Mouse (Mus musculus): ENCODE measurements around the gene Shld2. TPM values are rescaled to one million over a fixed set of nuclear protein-coding genes. Genes with fewer than 3 reads are reported as not detected.
A peak's percentile ranks its signal among the peaks of the same experiment; 100 is the strongest.

The Shld2 gene
- 10 to 100 TPM; 14.1 to 15.5 TPM for total RNA-seq (2021)

DNA sequence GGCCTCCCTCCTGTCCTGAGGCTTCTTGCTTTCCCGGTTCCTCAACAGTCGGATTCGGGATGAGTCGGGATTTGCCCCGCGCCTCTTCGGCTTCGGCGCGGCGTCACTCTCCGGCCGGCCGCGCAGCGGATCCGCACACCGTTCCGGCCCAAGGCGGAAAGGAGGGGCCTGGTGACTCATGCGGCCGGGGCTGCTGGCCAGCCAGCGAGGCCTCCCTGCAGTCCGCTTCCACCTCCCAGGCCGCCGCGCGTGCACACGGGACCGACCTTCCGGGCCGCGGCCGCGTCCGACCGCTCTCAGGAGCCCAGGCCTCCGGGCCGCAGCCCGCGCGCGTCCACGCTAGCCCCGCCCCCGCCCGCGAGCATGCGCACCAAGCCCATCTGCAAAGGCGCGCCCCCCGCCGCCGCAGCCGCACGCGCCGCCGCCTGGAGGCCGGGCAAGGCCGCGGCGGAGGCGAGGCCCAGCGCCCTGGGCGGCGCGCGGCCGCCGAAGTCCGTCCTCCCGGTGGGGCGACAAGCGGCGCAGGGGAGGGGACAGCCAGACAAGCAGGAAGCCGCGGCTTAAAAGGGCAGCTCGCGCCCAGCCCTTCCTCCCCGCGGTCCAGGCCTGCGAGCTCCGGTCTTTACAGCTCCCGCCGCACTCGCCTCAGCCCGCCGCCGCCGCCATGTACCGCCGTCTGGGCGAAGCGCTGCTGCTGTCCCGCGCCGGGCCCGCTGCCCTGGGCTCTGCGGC is at the start of gene Shld2, which contains the start of gene Glud1:
TSS of gene Shld2 (minus strand) at position 260 of the 732 bp plus-strand sequence.
TSS of gene Glud1 (plus strand) at position 494 of the 732 bp plus-strand sequence.
- DNase-seq (ENCODE audit: extremely low spot score in 1 of 2, low spot score in 1 of 2) = peak; percentile 87 to 90

DNA sequence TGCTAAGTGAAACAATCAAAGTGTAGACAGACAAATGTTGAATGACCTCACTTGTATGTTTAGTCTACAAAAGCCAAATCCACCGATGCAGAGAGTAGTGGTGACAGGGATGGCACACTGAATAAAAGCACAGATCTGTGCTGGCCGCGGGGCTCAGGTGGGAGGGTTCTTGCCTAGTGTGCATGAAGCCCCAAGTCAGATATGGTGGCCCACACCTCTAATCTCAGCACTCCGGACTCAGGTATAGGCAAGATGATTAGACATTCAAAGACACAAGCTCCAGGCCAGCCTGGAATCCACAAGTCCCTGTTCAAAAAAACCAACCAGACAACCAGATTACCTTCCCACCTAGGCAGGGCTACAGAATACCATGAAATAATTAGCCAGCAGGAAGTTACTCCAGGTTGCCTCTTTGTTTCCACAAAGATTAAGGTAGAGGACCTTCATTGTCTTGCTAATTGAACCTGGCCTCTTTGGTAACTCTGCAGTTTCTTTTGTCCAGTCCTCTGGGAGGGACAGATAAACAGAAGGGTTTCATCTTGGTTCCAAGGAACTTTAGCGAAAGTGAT is 49.5 kb upstream of the Shld2 start:
- DNase-seq (ENCODE audit: extremely low spot score in 1 of 2, low spot score in 1 of 2) = no peak

DNA sequence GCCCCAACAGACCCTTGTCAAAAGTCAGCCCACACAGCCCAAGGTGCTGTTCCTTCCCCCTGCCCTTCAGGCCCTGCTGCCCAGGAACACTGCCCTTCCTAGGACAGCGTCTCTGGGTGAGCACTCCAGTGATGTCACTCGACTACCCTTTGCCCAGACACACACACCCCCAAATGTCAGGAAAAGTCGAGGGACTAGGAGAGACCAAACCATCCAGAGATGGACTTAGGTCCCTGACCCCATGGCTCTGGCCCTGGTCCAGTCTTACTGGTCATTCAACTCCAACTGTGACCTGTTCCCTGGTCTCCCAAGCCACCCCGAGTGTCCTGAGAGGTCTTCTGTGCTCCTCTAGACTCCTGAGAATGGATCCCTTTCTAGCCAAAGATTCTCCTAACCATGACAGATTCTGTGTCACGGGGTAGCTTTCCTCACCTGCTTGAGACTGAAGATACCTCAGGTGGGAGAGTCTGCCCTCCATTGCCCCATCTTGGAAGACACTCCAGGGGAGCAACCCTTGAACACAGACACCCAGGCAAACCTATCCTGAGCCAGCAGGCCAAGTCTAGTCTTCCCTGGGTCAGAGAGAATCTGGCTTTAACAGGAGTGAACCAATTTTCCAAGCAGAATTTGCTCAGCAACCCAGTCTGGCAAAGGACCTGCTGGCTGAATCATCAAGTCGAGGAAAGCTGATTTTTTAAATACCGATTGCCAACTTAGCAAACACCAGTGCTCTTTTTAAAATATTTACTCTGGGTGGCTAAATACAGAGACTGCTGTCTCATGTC is 47.6 kb upstream of the Shld2 start:
- no peak for DNase-seq (ENCODE audit: extremely low spot score in 1 of 2, low spot score in 1 of 2)

DNA sequence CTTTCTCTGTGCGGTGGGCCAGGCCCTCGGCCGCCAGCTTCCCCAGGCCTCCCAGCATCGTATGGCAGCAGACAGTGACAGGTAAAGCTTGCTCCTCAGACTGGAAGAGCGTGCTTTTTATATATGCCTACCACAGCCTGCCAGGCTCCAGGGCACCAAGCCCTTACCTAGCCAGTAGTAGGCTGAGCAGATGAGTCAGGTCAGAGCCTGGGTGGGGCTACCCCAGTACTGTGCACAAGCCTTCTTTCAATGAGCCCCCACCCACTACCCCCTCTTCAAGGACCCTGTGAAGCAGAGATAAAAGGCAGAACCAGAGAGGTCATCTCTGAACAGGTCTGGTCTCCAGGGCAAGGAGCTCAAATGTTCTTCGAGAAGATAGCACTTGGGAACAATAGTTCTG is 45.0 kb upstream of the Shld2 start, which contains the start of gene Fam25c:
TSS of gene Fam25c (minus strand) at position 133 of the 400 bp plus-strand sequence.
- no peak for DNase-seq (ENCODE audit: extremely low spot score in 1 of 2, low spot score in 1 of 2)

DNA sequence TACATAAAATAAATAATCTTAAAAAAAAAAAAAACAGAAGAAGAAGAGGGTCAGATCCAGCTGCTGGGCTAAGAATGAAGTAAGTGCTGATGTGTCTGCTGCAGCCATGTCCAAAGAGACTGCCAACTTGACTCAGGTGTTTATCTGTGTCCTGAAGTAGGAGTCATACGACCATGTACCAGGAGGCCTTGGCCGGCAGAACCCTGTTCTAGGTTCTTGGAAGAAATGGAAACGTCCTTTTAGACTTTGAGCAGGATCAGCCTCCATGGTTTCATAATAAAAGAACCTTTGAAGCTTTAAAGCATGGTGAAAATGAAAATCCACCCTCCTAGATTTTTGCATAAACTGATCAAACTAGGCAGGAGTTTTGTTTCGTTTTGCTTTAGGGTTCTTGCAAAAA is 44.2 kb upstream of the Shld2 start:
- DNase-seq (ENCODE audit: extremely low spot score in 1 of 2, low spot score in 1 of 2) = no peak

DNA sequence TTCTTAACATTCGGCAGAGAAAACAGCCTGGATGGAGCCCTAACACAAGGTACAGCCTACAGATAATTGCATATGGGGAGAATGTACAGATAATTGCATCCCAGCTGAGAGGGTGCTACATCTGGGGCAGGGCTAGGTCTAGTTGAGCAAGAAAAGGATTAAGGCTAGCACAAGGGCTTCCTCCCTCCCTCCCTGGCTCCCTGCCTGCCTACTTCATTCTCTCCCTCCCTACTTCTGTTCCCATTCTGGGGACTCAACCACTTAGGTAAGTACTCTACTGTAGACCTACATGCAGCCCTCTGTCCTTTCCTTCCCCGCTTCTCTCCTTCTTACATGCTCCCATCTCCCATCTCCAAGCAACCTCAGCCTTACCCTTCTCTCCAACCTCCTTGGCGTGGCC is 43.0 kb upstream of the Shld2 start:
- no peak for DNase-seq (ENCODE audit: extremely low spot score in 1 of 2, low spot score in 1 of 2)

DNA sequence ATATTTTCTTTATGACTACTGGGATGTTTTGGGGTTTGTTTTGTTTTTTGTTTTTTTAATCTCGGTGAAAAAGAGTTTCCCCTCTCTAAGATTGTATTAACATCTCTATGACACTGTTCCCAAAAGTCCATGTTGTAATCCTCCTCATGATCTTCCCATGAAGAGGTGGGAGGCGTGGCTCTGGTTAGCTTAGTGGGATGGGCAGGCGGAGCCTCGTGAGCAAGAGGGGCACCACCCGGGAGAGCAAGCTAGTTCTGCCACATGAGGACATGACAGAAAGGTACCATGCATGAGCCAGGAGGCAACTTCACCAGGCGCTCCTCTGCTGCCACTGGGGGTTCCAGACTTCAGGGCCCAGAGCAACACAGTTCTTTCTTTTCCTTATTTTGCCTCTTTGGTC is 42.2 kb upstream of the Shld2 start:
- DNase-seq (ENCODE audit: extremely low spot score in 1 of 2, low spot score in 1 of 2) = no peak

DNA sequence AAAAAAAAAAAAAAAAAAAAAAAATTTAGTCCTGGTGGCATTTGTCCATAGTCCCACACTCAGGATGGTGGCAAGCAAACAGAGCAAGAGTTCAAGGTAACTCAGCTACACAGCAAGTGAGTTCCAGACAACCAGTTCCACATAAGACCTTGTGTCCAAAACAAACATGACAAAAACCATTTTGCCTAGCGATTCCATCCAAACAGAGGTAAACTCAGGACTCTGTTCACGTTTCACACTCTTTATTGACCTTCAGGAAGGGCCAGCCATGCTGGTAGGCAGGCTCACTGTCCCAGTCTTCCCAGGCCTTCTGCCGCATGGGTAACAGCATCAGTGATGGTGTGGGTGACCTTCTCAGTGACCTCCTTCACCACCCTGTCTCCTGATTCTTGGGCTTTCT is 41.4 kb upstream of the Shld2 start:
- DNase-seq (ENCODE audit: extremely low spot score in 1 of 2, low spot score in 1 of 2) = no peak

DNA sequence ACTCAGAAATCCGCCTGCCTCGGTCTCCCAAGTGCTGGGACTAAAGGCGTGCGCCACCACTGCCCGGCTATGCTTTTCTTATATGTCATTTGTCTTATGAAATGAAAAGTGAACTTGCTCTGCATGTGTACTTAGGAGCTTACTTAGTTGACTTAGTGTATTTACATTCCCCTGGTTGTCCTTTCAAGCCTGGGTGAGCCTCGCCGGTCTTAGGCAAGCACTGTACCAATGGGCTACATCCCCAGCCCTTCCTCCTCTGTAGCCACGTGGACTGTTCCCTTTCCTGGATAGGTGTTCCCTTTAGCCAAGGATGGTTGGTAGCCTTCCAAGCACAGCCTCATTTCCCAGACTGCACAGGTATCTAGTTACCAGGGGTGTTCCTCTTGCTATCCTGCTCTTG is 38.7 kb upstream of the Shld2 start:
- DNase-seq (ENCODE audit: extremely low spot score in 1 of 2, low spot score in 1 of 2) = no peak

DNA sequence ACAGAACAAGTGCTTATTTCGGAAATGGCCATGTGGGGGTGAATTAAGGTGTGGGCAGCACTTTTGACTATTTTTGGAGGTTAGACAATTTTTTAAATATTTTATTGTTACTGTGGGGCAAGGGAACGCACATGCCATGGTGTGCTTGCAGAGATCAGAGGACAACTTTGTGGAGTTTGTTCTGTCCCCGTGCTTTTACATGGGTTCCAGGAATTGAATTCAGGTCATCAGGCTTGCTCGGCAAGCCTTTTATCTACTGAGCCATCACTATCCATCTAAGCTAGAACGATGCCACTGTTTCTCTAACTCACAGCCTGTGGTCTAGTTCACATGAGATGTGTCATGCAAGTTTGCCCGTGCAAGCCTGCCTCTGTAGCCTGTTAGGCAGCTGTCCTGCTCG is 38.0 kb upstream of the Shld2 start:
- DNase-seq (ENCODE audit: extremely low spot score in 1 of 2, low spot score in 1 of 2) = no peak

DNA sequence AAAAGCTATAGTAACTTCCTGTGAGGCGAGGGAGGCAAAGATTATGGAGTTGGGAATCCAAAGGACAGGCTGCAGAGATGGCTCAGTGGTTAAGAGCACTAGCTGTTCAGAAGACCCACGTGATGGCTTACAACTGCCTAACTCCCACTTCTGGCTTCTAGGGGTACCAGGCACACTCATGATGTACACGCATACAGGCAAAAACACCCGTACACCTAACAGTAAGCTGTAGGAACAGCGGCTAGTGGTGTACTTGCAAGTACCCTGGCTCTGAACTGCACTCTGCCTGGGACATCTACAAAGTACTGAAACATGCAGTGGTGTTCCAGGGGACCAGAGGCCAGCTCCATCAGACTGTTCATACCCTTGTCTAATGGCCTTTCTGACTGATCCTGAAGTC is 36.8 kb upstream of the Shld2 start:
- no peak for DNase-seq (ENCODE audit: extremely low spot score in 1 of 2, low spot score in 1 of 2)

DNA sequence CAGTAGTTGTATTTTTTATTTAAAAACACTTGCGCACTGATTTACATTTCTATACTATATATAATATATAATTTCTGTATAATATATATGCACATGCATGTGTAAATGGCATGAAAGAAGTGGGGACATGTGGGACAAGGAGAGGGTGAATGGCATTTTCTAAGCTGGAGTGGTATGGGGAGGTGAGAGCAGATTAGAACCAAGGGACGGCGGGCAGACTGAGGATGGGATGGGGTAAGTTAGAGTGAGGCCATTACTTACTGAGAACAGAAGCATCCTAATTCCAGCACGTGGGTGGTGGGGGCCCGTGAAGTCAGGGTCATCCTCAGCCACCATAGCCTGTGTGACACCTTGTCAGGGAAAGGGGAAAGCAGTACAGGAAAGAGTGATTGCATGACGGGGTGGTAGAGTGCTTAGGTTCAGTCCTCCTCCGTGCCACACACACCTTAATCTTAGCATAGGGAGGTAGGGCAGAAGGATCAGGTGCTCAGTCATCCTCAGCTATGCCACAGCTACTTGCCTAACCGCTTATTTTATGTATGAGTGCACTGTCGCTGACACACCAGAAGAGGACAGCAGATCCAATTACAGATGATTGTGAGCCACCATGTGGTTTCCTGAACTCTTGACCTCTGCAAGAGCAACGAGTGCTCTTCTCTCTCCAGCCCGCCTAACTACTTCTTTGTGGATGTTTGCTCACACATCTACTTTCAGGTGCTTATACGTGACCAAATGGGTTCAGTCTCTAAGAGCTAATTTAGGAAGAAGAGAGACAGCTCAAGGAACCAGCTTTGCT is 35.7 kb upstream of the Shld2 start:
- no peak for DNase-seq (ENCODE audit: extremely low spot score in 1 of 2, low spot score in 1 of 2)

DNA sequence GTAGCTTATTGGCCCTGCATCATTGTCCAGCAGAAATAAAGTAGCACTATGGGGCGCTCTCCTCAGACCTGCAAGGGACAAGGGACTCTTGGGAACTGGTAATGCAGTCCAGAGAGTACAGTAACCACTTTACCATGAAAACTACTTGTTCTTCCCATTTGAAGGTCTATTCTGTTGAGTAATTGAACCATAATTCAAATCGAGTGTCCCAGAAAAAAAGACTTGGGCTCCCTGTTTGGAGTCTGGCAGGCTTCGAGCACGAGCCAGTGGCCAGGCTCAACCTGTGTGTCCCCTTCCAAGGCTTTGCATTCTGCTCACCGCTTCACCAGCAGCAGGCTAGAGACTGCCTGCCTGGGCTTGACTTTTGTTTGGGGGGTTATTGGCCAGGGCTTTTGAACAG is 34.1 kb upstream of the Shld2 start:
- DNase-seq (ENCODE audit: extremely low spot score in 1 of 2, low spot score in 1 of 2) = no peak

DNA sequence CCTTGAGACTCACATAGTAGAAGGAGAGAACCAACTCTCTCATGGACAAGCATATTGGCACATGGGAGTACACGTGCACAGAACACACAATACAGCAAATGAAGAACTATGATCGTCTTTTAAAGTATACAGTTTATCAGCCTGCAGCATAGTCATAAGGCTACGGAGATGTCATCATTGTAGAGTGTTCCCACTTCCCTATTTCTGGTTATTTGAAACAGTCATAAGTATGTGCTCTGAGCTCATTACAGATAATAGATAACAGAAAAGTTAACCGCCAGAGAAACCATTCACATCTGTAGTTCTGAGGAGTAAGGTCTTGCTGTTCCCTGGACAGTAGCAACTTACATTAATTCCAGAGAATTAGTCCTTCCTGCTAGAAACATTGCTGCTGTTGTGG is 32.8 kb upstream of the Shld2 start:
- no peak for DNase-seq (ENCODE audit: extremely low spot score in 1 of 2, low spot score in 1 of 2)

DNA sequence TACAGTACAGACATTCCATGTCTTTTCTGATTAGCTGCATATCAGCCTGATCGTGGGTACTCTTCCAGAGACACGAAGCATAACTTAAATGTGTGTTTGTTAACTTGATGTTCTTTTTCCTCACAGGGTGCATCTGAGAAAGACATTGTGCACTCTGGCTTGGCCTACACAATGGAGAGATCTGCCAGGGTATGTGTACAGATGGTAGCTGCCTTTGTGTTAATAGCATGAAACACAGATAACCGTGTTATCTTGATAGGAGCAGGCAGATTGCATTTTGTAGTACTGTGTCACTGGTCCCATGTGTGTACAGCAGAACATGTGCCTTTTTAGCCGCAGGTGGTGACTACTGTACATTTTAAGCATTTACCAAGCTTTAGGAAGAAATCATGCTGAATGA is 31.7 kb upstream of the Shld2 start:
- no peak for DNase-seq (ENCODE audit: extremely low spot score in 1 of 2, low spot score in 1 of 2)

DNA sequence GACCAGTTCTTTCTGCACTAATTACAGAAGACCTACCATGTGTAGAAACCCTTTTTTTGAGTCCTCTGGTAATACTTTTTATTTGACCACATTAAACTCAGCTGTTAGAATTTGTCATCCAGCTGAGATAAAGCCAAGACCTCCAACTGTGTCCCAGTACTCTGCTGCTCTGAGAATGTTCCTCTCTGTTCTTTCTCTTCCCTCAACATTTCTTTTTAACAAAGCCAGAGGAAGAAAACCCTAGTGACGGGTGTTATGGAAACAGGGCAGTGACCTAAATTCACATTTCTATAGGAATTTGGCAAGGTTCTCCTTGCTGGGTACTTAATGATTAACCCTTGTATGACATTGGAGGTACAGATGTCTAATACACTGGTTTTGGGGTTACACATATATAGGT is 29.2 kb upstream of the Shld2 start:
- DNase-seq (ENCODE audit: extremely low spot score in 1 of 2, low spot score in 1 of 2) = no peak

DNA sequence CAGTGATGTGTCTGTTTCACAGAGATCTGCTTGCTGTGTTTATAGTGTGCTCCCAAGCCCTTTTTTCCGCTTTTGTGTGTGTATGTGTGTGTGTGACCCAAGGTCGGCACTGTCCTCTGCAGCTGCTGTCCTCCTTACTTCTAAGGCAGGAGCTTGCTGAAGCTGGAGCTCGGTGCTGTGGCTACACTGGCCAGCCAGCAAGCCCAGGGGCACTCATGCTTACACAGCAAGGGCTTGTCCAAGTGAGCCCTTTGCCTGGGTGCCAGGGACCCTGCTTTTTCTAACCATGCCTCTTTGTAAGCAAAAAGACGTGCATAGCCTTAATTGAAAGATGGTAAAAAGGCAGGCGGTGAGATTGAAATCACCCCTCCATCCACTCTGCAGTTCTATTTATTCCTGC is 22.2 kb upstream of the Shld2 start:
- DNase-seq (ENCODE audit: extremely low spot score in 1 of 2, low spot score in 1 of 2) = no peak

DNA sequence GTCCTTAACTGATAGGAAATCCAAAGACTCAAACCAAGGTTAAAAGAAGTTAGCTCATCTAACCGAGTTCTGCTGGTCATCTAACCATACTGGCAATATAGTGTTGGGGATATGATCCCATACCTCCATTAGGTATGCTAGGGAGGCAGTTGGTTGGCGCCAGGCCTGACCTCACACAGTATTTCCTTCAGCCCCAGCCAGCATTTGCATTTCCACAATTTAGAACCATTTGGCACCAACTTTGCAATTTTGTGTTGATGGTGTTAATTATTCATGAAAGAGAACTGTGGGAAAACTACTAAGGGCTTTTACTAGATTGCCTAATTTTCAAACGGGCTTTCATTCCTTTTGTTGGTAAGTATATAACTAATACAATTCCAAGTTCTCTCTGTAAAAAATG is 21.6 kb upstream of the Shld2 start:
- DNase-seq (ENCODE audit: extremely low spot score in 1 of 2, low spot score in 1 of 2) = no peak

DNA sequence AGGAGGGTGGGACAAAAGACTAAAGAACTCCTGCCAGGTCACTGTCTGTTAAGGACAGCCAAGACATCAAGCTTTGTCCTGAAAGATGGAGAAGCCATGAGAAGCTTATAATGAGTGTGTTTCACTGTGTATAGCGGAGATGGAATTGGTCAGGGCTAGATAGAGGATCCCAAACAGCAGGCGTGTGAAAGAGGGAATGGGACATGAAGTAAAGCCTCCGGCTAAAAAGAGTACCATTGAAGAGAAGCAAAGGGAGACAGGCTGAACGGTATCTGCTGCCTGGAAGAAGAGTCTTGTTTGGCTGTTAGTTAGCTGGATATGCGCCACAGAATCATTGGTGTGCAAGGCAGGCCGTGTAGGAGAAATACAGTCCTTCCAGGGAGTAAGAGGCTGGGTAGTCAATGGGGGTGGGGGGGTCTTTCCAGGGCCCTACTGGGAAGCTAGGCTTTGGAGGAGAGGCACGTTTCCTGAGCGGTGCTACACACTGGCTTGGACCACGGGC is 20.4 kb upstream of the Shld2 start:
- no peak for DNase-seq (ENCODE audit: extremely low spot score in 1 of 2, low spot score in 1 of 2)

DNA sequence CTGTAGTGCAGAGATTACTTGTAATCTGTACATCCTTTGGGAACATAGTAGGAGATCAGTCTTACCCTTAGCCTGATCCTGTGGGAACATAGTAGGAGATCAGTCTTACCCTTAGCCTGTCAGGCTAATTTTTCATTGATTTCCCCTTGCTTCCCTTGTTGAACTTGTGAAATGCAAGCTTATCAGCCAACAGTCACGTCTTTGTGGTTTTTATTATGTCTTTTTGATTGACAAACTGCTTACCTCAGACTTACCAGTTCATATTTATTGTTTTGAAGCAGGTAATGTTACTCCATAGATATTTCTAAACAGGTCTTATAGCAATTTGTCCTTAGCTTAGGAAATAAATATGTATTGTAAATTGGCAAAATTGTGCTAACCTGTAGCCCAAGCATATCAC is 17.3 kb upstream of the Shld2 start:
- DNase-seq (ENCODE audit: extremely low spot score in 1 of 2, low spot score in 1 of 2) = no peak

DNA sequence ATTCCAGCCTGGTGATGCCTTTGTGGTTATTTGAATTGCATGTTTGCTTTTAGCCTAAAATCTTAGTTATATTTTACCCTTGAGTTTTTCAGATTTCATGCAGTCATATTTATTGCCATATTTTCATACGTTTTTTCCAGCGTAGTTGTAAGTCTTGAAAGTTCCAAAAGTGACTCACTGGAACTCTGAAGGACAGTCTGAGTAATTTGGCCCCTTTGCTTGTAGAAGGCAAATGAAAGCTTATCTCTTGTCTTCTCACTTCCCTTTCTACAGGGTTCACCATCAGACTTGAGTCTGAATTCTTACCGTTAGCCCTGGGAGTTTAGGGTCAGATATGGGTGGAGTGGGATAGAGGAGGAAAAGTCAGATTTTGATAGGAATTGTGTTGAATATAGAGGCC is 16.3 kb upstream of the Shld2 start:
- no peak for DNase-seq (ENCODE audit: extremely low spot score in 1 of 2, low spot score in 1 of 2)

Data from layer of hippocampus, postnatal 25 days (tissue).